Comparison of ENCODE assay signal across 8 mouse cellular contexts in the genomic region with DNA sequence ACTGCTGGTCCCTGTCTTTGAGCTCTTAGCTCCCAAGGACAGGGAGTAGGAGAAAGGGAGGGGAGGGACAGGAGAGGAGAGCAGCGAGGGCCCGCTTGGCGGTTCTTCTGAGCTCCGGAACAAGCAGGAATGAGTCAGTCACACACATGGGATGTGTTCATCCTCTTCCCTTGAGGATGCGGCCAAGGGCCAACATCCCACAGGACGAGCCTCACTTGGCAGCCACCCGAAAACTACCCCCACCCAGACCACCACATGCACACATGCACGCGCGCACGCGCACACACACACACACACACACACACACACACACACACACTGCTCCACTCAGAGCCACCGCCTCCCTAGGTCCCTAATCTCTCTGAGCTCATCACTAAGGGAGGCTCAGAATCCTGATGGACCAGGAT.
DNase-seq lines count a peak whose midpoint lies in the region; ATAC-seq and TF ChIP-seq lines count a peak whose summit lies in the region.

No protein-coding gene starts in this region.

- no peaks in the 10 kb centered on the region for H3K27me3 ChIP-seq in lung, postnatal 0 days (replicated peaks; ENCODE audit: insufficient read depth, low read length)
- H3K27me3 ChIP-seq in heart, embryonic 13.5 days (replicated peaks) = no peaks in the 10 kb centered on the region
- H3K27me3 ChIP-seq in limb, embryonic 15.5 days = no peaks in the 10 kb centered on the region

- no peak overlapping the region for H3K4me3 ChIP-seq in lung, postnatal 0 days (ENCODE audit: low read depth, low read length)
- no peak overlapping the region for H3K4me3 ChIP-seq in heart, embryonic 13.5 days
- no peak overlapping the region for H3K4me3 ChIP-seq in limb, embryonic 15.5 days

- peak; percentile 59 for ATAC-seq in lung, postnatal 0 days
- ATAC-seq in heart, embryonic 13.5 days (ENCODE audit: extremely low read depth, insufficient number of reproducible peaks, low FRiP score, low TSS enrichment) = no peak
- peak; percentile 57 for ATAC-seq in limb, embryonic 15.5 days (ENCODE audit: insufficient number of reproducible peaks, low FRiP score, low TSS enrichment, low read depth)
- no peak for ATAC-seq in inflammation-experienced regulatory T-cells, adult 6 months

- no peak for TF ChIP-seq CTCF in lung, postnatal 0 days (IDR thresholded peaks at IDR 0.05)

- H3K4me2 ChIP-seq in lung, postnatal 0 days (replicated peaks; ENCODE audit: low read depth, low read length) = no peak overlapping the region
- H3K4me2 ChIP-seq in heart, embryonic 13.5 days = no peak overlapping the region
- no peak overlapping the region for H3K4me2 ChIP-seq in limb, embryonic 15.5 days

- peak; percentile 59 for DNase-seq in adrenal gland, adult 2 months
- DNase-seq in adrenal gland, adult 18-20 months (ENCODE audit: low spot score in 2 of 2) = no peak
- peak; percentile 60 for DNase-seq in lung, postnatal 0 days (ENCODE audit: low spot score)
- no peak for DNase-seq in lung, postnatal 14 days
- no peak for DNase-seq in thymus, postnatal 14 days

- no peaks in the 10 kb centered on the region; the same call in 1 of the 2 replicates for H3K36me3 ChIP-seq in lung, postnatal 0 days (ENCODE audit: insufficient read depth, low read length)
- H3K36me3 ChIP-seq in heart, embryonic 13.5 days = no peaks in the 10 kb centered on the region
- H3K36me3 ChIP-seq in limb, embryonic 15.5 days = no peaks in the 10 kb centered on the region

- 51% methylated on average over 13 of the region's 13 CpGs for WGBS in lung, postnatal 0 days
- 69% methylated on average over 13 of the region's 13 CpGs for WGBS in heart, embryonic 13.5 days
- WGBS in limb, embryonic 15.5 days = 67% methylated on average over 13 of the region's 13 CpGs

- H3K4me1 ChIP-seq in lung, postnatal 0 days (ENCODE audit: insufficient read depth, low read depth, low read length) = no peaks in the 10 kb centered on the region; the same call in 1 of the 2 replicates
- H3K4me1 ChIP-seq in heart, embryonic 13.5 days = peaks cover 94% of the 10 kb centered on the region
- H3K4me1 ChIP-seq in limb, embryonic 15.5 days = peaks cover 50% of the 10 kb centered on the region

- H3K9ac ChIP-seq in lung, postnatal 0 days (replicated peaks; ENCODE audit: low read depth) = no peak overlapping the region
- H3K9ac ChIP-seq in heart, embryonic 13.5 days = peak overlapping the region; percentile 53
- no peak overlapping the region; the same call in 1 of the 2 replicates for H3K9ac ChIP-seq in limb, embryonic 15.5 days

- H3K27ac ChIP-seq in lung, postnatal 0 days (ENCODE audit: low read length) = no peak overlapping the region
- H3K27ac ChIP-seq in heart, embryonic 13.5 days (replicated peaks) = peak overlapping the region; percentile 36
- peak overlapping the region; percentile 78 for H3K27ac ChIP-seq in limb, embryonic 15.5 days

- H3K9me3 ChIP-seq in lung, postnatal 0 days (ENCODE audit: low read length) = no peaks in the 10 kb centered on the region
- H3K9me3 ChIP-seq in heart, embryonic 13.5 days = no peaks in the 10 kb centered on the region
- no peaks in the 10 kb centered on the region for H3K9me3 ChIP-seq in limb, embryonic 15.5 days

- no peak for TF ChIP-seq EP300 in lung, postnatal 0 days (IDR thresholded peaks at IDR 0.05)

Comparison
In these comparisons a context has a peak if more than half of its experiments do, and no peak if none do; other contexts are left out.
1. DNase-seq: peak in adrenal gland, adult 2 months (single experiment) and lung, postnatal 0 days (single experiment); none in adrenal gland, adult 18-20 months (0 of 2), lung, postnatal 14 days (single experiment) and thymus, postnatal 14 days (single experiment).
2. ATAC-seq: peak in lung, postnatal 0 days (single experiment) and limb, embryonic 15.5 days (single experiment); none in heart, embryonic 13.5 days (single experiment) and inflammation-experienced regulatory T-cells, adult 6 months (single experiment).